Mouse (Mus musculus) G1E (cell line): ENCODE data around the gene Intu. TPM values are rescaled to one million over a fixed set of nuclear protein-coding genes. Genes with fewer than 3 reads are reported as not detected.

Source experiments
- ATAC-seq: 2 replicates; pipeline ENCODE4 v1.8.0; 2016; ENCODE audit warnings: mild to moderate bottlenecking; ENCODE audit not compliant: insufficient number of reproducible peaks, poor library complexity, low FRiP score, severe bottlenecking; ENCODE audit errors: extremely low read depth
- DNase-seq: peaks from one replicate; pipeline ENCODE4 v3.0.0; 2012; ENCODE audit warnings: low spot score
- H3K27me3 ChIP-seq: 2 replicates; pipeline ENCODE4 v1.6.1; 2012; ENCODE audit warnings: mild to moderate bottlenecking, low read length, inconsistent platforms; ENCODE audit not compliant: insufficient read depth
- H3K36me3 ChIP-seq: replicated peaks from 2 replicates; pipeline ENCODE3; 2012; ENCODE audit warnings: mild to moderate bottlenecking, inconsistent platforms
- H3K4me1 ChIP-seq: 2 replicates; pipeline ENCODE4 v1.6.1; 2012; ENCODE audit warnings: low read depth, low read length, inconsistent platforms, mixed read lengths; ENCODE audit not compliant: insufficient read depth
- H3K4me3 ChIP-seq: 2 replicates; pipeline ENCODE4 v1.5.1; 2012; ENCODE audit warnings: low read depth, mild to moderate bottlenecking, inconsistent platforms, low read length, moderate library complexity, mixed read lengths
- H3K9me3 ChIP-seq: replicated peaks from 2 replicates; pipeline ENCODE4 v1.6.1; 2012; ENCODE audit warnings: inconsistent platforms
- CTCF ChIP-seq: IDR thresholded peaks from 2 replicates; pipeline ENCODE4 v1.5.1; 2012; ENCODE audit warnings: low read depth, low read length, inconsistent platforms, mixed read lengths
- GATA1 ChIP-seq: IDR thresholded peaks from 2 replicates; pipeline ENCODE4 v1.6.1; 2012; ENCODE audit warnings: borderline replicate concordance, low read length, inconsistent platforms, mixed read lengths
- GATA2 ChIP-seq: IDR thresholded peaks from 2 replicates; pipeline ENCODE4 v1.6.1; 2012; ENCODE audit warnings: low read depth, low read length, inconsistent platforms, borderline replicate concordance
- POLR2AphosphoS5 ChIP-seq: IDR thresholded peaks from 2 replicates; pipeline ENCODE4 v1.6.1; 2012; ENCODE audit warnings: low read depth, low read length, inconsistent platforms; ENCODE audit not compliant: insufficient replicate concordance
- TAL1 ChIP-seq: conservative IDR thresholded peaks from 2 replicates; pipeline ENCODE4 v1.6.1; 2012; ENCODE audit warnings: low read depth, low read length, inconsistent platforms, mixed read lengths
- polyA plus RNA-seq: library from polyadenylated mRNA; stranded (reverse); fragments of >175 nt; gene quantifications from 2 replicates; pipeline ENCODE4 v1.2.3, GENCODE M21; 2012
- total RNA-seq, 2 experiments: library from RNA; stranded (forward) in 1 of 2; stranded (reverse) in 1 of 2; fragments of 200-1000 nt in 1 of 2; fragments of >200 nt in 1 of 2; fragmentation: Nextera tagmentation in 1 of 2; gene quantifications; 2 replicates each; pipeline ENCODE4 v1.2.3; 2014 to 2017

Intu gene
- total and polyA plus RNA-seq, 3 experiments = 1.2 to 10.9 (median 5.7) TPM

GRCm38 (mm10) chr3:40519555-40519954 is 11.5 kb upstream of the Intu start:
- Histone ChIP-seq H3K27me3 (peaks cover 18% of the 10 kb centered on the region), H3K36me3 (no peaks in the 10 kb centered on the region), H3K4me3 (no peak overlapping the region), H3K9me3 (no peaks in the 10 kb centered on the region), H3K4me1 (peaks cover 7% of the 10 kb centered on the region)
- ATAC-seq (no peak), DNase-seq (no peak)
- no peak for TF ChIP-seq POLR2AphosphoS5

- peaks cover 9% of the 10 kb centered on the region for H3K4me1 ChIP-seq
- H3K4me3 ChIP-seq = no peak overlapping the region
- TF ChIP-seq GATA2 (no peak), GATA1 (no peak), CTCF (no peak), TAL1 (no peak), POLR2AphosphoS5 (no peak)
- no peaks in the 10 kb centered on the region for H3K9me3 ChIP-seq
- peaks cover 15% of the 10 kb centered on the region for H3K27me3 ChIP-seq
- no peaks in the 10 kb centered on the region for H3K36me3 ChIP-seq
- ATAC-seq (no peak), DNase-seq (no peak)
Observed at GRCm38 (mm10) chr3:40520567-40520966, 10.5 kb upstream of the Intu start.

GRCm38 (mm10) chr3:40522446-40522845 is 8.6 kb upstream of the Intu start:
- Histone ChIP-seq H3K9me3 (no peaks in the 10 kb centered on the region), H3K4me1 (peaks cover 22% of the 10 kb centered on the region), H3K36me3 (no peaks in the 10 kb centered on the region), H3K27me3 (peaks cover 9% of the 10 kb centered on the region), H3K4me3 (no peak overlapping the region)
- ATAC-seq (no peak), DNase-seq (no peak)
- no peak for TF ChIP-seq CTCF
- TF ChIP-seq POLR2AphosphoS5 = no peak
- TF ChIP-seq GATA1 = no peak

- ATAC-seq (no peak), DNase-seq (no peak)
- Histone ChIP-seq H3K9me3 (no peaks in the 10 kb centered on the region), H3K36me3 (no peaks in the 10 kb centered on the region), H3K4me1 (peaks cover 24% of the 10 kb centered on the region), H3K27me3 (peaks cover 6% of the 10 kb centered on the region), H3K4me3 (no peak overlapping the region)
- no peak for TF ChIP-seq TAL1
- TF ChIP-seq CTCF = no peak
- TF ChIP-seq GATA2 = no peak
- TF ChIP-seq POLR2AphosphoS5 = no peak
- no peak for TF ChIP-seq GATA1
Observed at GRCm38 (mm10) chr3:40522846-40523245, 8.2 kb upstream of the Intu start.

GRCm38 (mm10) chr3:40523371-40523783 is 7.7 kb upstream of the Intu start:
- no peaks in the 10 kb centered on the region for H3K36me3 ChIP-seq
- DNase-seq (no peak), ATAC-seq (no peak)

GRCm38 (mm10) chr3:40524841-40525240 is 6.2 kb upstream of the Intu start:
- peaks cover 4% of the 10 kb centered on the region; the same call in 1 of the 2 replicates for H3K9me3 ChIP-seq
- TF ChIP-seq POLR2AphosphoS5 = no peak
- no peak for TF ChIP-seq GATA2
- TF ChIP-seq CTCF = no peak
- H3K27me3 ChIP-seq = peaks cover 5% of the 10 kb centered on the region
- no peak for DNase-seq
- no peak overlapping the region for H3K4me3 ChIP-seq
- H3K36me3 ChIP-seq = no peaks in the 10 kb centered on the region
- H3K4me1 ChIP-seq = peaks cover 35% of the 10 kb centered on the region
- no peak for ATAC-seq

More at GRCm38 (mm10) chr3:40523371-40523783, 7.7 kb upstream of the Intu start:
- no peaks in the 10 kb centered on the region for H3K9me3 ChIP-seq
- H3K4me1 ChIP-seq = peaks cover 29% of the 10 kb centered on the region
- TF ChIP-seq CTCF (peak; percentile 34; the same call in 1 of the 2 replicates), GATA2 (no peak)
- H3K4me3 ChIP-seq = no peak overlapping the region
- peaks cover 6% of the 10 kb centered on the region for H3K27me3 ChIP-seq

- DNase-seq (no peak), ATAC-seq (no peak)
- Histone ChIP-seq H3K36me3 (no peaks in the 10 kb centered on the region), H3K4me3 (no peak overlapping the region), H3K27me3 (no peaks in the 10 kb centered on the region), H3K9me3 (peaks cover 7% of the 10 kb centered on the region; the same call in 1 of the 2 replicates), H3K4me1 (peaks cover 35% of the 10 kb centered on the region)
- TF ChIP-seq TAL1 (no peak), CTCF (peak; percentile 53)
Observed at GRCm38 (mm10) chr3:40525341-40525740, 5.7 kb upstream of the Intu start.
